Mouse (Mus musculus) MEL (cell line): ENCODE measurements at regions not wholly inside any gene's neighbourhood (a gene's known extent, or its start where the extent isn't known, plus 50 kb on each side); places are given as distances from the start of the nearest gene placed in this dataset.

Source experiments
- DNase-seq: peaks from one replicate; pipeline ENCODE4 v3.0.0; 2011; ENCODE audit warnings: low read depth, low spot score
- H3K27ac ChIP-seq: 2 replicates; pipeline ENCODE4 v1.5.1; 2012; ENCODE audit warnings: low read depth, mild to moderate bottlenecking, control low read depth, low read length, moderate library complexity; ENCODE audit not compliant: control insufficient read depth
- H3K27me3 ChIP-seq, 2 experiments: fragments of 150-350 bp in 1 of 2; sonication (generic) in 1 of 2; 2 replicates each; pipeline ENCODE4 v1.6.1; 2012; ENCODE audit warnings: low read length in 2 of 2, mild to moderate bottlenecking in 2 of 2, improper control_type of control experiment in 1 of 2, moderate library complexity in 1 of 2; ENCODE audit not compliant: insufficient read depth in 2 of 2, control insufficient read depth in 1 of 2
- H3K36me3 ChIP-seq, 2 experiments: 2 replicates each; pipeline ENCODE4 v1.6.1; 2012 to 2014; ENCODE audit warnings: low read length in 2 of 2, improper control_type of control experiment in 1 of 2, inconsistent platforms in 1 of 2, mild to moderate bottlenecking in 1 of 2; ENCODE audit not compliant: insufficient read depth in 2 of 2, control insufficient read depth in 1 of 2
- H3K4me1 ChIP-seq, 2 experiments: fragments of 150-350 bp in 1 of 2; sonication (generic) in 1 of 2; 2 replicates each; pipeline ENCODE4 v1.6.1; 2012; ENCODE audit warnings: low read length in 2 of 2, improper control_type of control experiment in 1 of 2, mild to moderate bottlenecking in 1 of 2; ENCODE audit not compliant: insufficient read depth in 2 of 2, control insufficient read depth in 1 of 2
- H3K4me3 ChIP-seq, 2 experiments: fragments of 150-350 bp in 1 of 2; sonication (generic) in 1 of 2; 2 replicates each; pipeline ENCODE4 v1.5.1; 2012; ENCODE audit warnings: low read depth in 2 of 2, low read length in 2 of 2, mild to moderate bottlenecking in 2 of 2, moderate library complexity in 2 of 2, control low read depth in 1 of 2, improper control_type of control experiment in 1 of 2; ENCODE audit not compliant: control insufficient read depth in 1 of 2, insufficient read depth in 1 of 2
- H3K79me2 ChIP-seq: 2 replicates; pipeline ENCODE4 v1.6.1; 2012; ENCODE audit warnings: mild to moderate bottlenecking, low read length, moderate library complexity; ENCODE audit not compliant: control insufficient read depth, poor library complexity, insufficient read depth
- H3K9ac ChIP-seq: 2 replicates; pipeline ENCODE4 v1.6.1; 2012; ENCODE audit warnings: low read depth, mild to moderate bottlenecking, control low read depth, low read length, moderate library complexity; ENCODE audit not compliant: control insufficient read depth, poor library complexity, severe bottlenecking
- H3K9me3 ChIP-seq: fragments of 150-350 bp; sonication (generic); replicated peaks from 2 replicates; pipeline ENCODE4 v1.6.1; 2012; ENCODE audit warnings: mild to moderate bottlenecking, low read length, improper control_type of control experiment, moderate library complexity; ENCODE audit not compliant: insufficient read depth
- CHD1 ChIP-seq: IDR thresholded peaks from 2 replicates; pipeline ENCODE4 v1.6.1; 2012; ENCODE audit warnings: low read depth, mild to moderate bottlenecking, inconsistent platforms, low read length, improper control_type of control experiment
- E2F4 ChIP-seq: IDR thresholded peaks from 2 replicates; pipeline ENCODE4 v1.6.1; 2011; ENCODE audit warnings: low read depth, low read length, improper control_type of control experiment, borderline replicate concordance
- ELF1 ChIP-seq: IDR thresholded peaks from 2 replicates; pipeline ENCODE4 v1.6.1; 2014; ENCODE audit warnings: low read depth, mild to moderate bottlenecking, inconsistent platforms, low read length, improper control_type of control experiment, moderate library complexity
- EP300 ChIP-seq, 2 experiments: IDR thresholded peaks; 2 replicates each; pipeline ENCODE4 v1.6.1; 2011; ENCODE audit warnings: improper control_type of control experiment in 2 of 2, low read length in 2 of 2, low read depth in 1 of 2, mild to moderate bottlenecking in 1 of 2
- GABPA ChIP-seq: IDR thresholded peaks from 2 replicates; pipeline ENCODE4 v1.6.1; 2012; ENCODE audit warnings: low read depth, mild to moderate bottlenecking, inconsistent platforms, low read length, improper control_type of control experiment, moderate library complexity
- HCFC1 ChIP-seq: IDR thresholded peaks from 2 replicates; pipeline ENCODE4 v1.6.1; 2012; ENCODE audit warnings: low read depth, mild to moderate bottlenecking, inconsistent platforms, low read length, improper control_type of control experiment, moderate library complexity
- JUND ChIP-seq: IDR thresholded peaks from 2 replicates; pipeline ENCODE4 v1.6.1; 2011; ENCODE audit warnings: low read depth, mild to moderate bottlenecking, improper control_type of control experiment, low read length
- MAZ ChIP-seq: IDR thresholded peaks from 2 replicates; pipeline ENCODE4 v1.6.1; 2012; ENCODE audit warnings: low read depth, mild to moderate bottlenecking, inconsistent platforms, low read length, improper control_type of control experiment
- MEF2A ChIP-seq: IDR thresholded peaks from 2 replicates; pipeline ENCODE4 v1.6.1; 2014; ENCODE audit warnings: low read depth, mild to moderate bottlenecking, inconsistent platforms, low read length, improper control_type of control experiment; ENCODE audit not compliant: poor library complexity, insufficient replicate concordance, severe bottlenecking; ENCODE audit errors: extremely low read depth
- MYB ChIP-seq: IDR thresholded peaks from 2 replicates; pipeline ENCODE4 v1.6.1; 2011; ENCODE audit warnings: mild to moderate bottlenecking, low read depth, low read length, improper control_type of control experiment
- NELFE ChIP-seq: IDR thresholded peaks from 2 replicates; pipeline ENCODE4 v1.6.1; 2011; ENCODE audit warnings: low read depth, low read length, improper control_type of control experiment
- POLR2AphosphoS2 ChIP-seq: IDR thresholded peaks from 2 replicates; pipeline ENCODE4 v1.6.1; 2011; ENCODE audit warnings: low read length, improper control_type of control experiment
- POLR2AphosphoS5 ChIP-seq: IDR thresholded peaks from 2 replicates; pipeline ENCODE4 v1.6.1; 2012; ENCODE audit warnings: low read depth, borderline replicate concordance, mild to moderate bottlenecking, inconsistent platforms, low read length, moderate library complexity, mixed read lengths
- RAD21 ChIP-seq: IDR thresholded peaks from 2 replicates; pipeline ENCODE4 v1.6.1; 2011; ENCODE audit warnings: mild to moderate bottlenecking, low read depth, low read length, improper control_type of control experiment
- SMC3 ChIP-seq: IDR thresholded peaks from 2 replicates; pipeline ENCODE4 v1.6.1; 2011; ENCODE audit warnings: low read depth, low read length, improper control_type of control experiment
- USF1 ChIP-seq: IDR thresholded peaks from 2 replicates; pipeline ENCODE4 v1.6.1; 2014; ENCODE audit warnings: low read depth, mild to moderate bottlenecking, inconsistent platforms, low read length, improper control_type of control experiment, moderate library complexity
- ZKSCAN1 ChIP-seq: IDR thresholded peaks from 2 replicates; pipeline ENCODE4 v1.6.1; 2012; ENCODE audit warnings: low read depth, mild to moderate bottlenecking, inconsistent platforms, low read length, improper control_type of control experiment, moderate library complexity

- Histone ChIP-seq H3K4me3 (no peak overlapping the region), H3K9me3 (no peaks in the 10 kb centered on the region), H3K36me3 (no peaks in the 10 kb centered on the region), H3K9ac (no peak overlapping the region), H3K27ac (no peak overlapping the region), H3K79me2 (no peaks in the 10 kb centered on the region), H3K27me3 (no peaks in the 10 kb centered on the region), H3K4me1 (no peaks in the 10 kb centered on the region)
- no peak for DNase-seq
- TF ChIP-seq MAZ (no peak), SMC3 (no peak), NELFE (no peak), EP300 (IDR thresholded peaks at IDR 0.05; ENCODE audit: low read depth in 1 of 2, low read length in 2 of 2) (no peak), RAD21 (no peak)
These were observed 175.0 kb downstream of the Mycn start for GRCm38 (mm10) chr12:12766510-12767304.

GRCm38 (mm10) chr12:12765490-12766058 lies 176.1 kb downstream of the Mycn start:
- H3K27me3 ChIP-seq, result no peaks in the 10 kb centered on the region
- no peaks in the 10 kb centered on the region for H3K9me3 ChIP-seq
- no peak overlapping the region for H3K9ac ChIP-seq
- no peak overlapping the region for H3K27ac ChIP-seq
- H3K36me3 ChIP-seq, result no peaks in the 10 kb centered on the region
- H3K79me2 ChIP-seq, result no peaks in the 10 kb centered on the region
- H3K4me3 ChIP-seq, result no peak overlapping the region
- no peak for DNase-seq
- no peak for TF ChIP-seq MYB
- TF ChIP-seq MEF2A, result no peak
- TF ChIP-seq POLR2AphosphoS5, result no peak
- TF ChIP-seq HCFC1, result no peak
- TF ChIP-seq ZKSCAN1, result no peak
- TF ChIP-seq E2F4, result no peak
- no peak for TF ChIP-seq POLR2AphosphoS2
- TF ChIP-seq JUND, result no peak
- TF ChIP-seq USF1, result no peak
- TF ChIP-seq CHD1, result no peak
- TF ChIP-seq GABPA, result no peak
- no peak for TF ChIP-seq ELF1
- TF ChIP-seq, all 39 proteins: peak for 0
- no peaks in the 10 kb centered on the region for H3K4me1 ChIP-seq
